Mouse (Mus musculus) cerebellum, adult 2 months (tissue): Measurements from ENCODE around the gene Psmc3ip.
A peak's percentile ranks its signal among the peaks of the same experiment; 100 is the strongest.

Experiments used
- CTCF ChIP-seq: fragments of 200-500 bp; IDR thresholded peaks from 2 replicates; pipeline ENCODE4 v1.5.1; 2011; ENCODE audit warnings: low read depth, mild to moderate bottlenecking, control low read depth, low read length, moderate library complexity, borderline replicate concordance; ENCODE audit not compliant: insufficient read depth
- POLR2A ChIP-seq: fragments of 200-500 bp; IDR thresholded peaks from 2 replicates; pipeline ENCODE4 v1.6.1; 2011; ENCODE audit warnings: low read length, control low read depth, borderline replicate concordance; ENCODE audit not compliant: insufficient read depth

DNA sequence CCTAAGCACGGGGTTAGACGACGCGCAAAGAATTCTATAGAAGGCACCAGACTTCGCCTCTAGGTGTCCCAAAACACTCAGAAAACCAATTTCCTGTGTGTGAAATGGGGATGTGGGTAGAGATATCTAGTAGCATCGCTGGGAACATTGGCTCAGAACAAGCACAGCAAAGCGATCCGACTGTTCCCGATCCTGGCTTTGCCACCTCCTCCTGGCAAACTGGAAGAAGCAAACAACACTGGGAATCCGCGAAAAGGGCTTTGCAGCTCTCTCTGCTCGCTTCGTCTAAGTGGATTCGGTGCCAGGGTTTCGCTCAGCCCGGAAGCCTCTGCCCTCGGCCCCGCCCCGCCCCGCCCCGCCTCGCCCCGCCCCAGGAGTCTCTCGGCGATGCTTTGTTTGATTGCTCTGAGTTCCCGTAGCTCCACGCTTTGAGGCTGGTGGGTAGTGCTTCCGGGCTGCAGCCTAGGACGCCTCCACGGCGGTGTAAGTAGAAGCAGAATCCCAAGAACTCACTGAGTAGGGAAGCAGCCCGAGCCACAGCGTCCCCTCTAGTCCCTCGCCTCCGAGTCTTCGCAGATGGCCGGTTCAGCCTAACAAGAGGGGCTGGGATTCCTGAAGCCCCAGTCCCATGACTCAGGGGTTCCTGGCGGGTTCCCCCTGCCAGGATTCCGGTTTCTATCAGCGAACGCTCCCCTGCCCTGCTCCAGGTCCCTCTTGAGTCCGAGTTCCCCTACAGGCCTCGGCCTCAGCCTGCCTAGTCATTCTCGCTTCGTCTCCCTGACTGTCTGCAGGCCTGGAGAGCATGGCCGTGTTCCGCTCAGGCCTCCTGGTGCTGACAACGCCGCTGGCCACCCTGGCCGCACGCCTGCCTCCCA, 12.8 kb downstream of the Psmc3ip start, which contains the start of gene Coasy:
- TF ChIP-seq POLR2A (peak; percentile 78), CTCF (peak; percentile 35; the same call in 1 of the 2 replicates)
